Mouse (Mus musculus) megakaryocyte, adult 5-6 weeks (primary cell): ENCODE measurements around the gene Plekha4. TPM values are rescaled to one million over a fixed set of nuclear protein-coding genes. Genes with fewer than 3 reads are reported as not detected.
"Not testable (repeated sequence)": the region's sequence is repeated elsewhere in the genome, so short reads cannot be mapped to it uniquely, and the experiment has no call there.

Experiments used
- ATAC-seq: 2 replicates; pipeline ENCODE4 v1.8.0; 2016; ENCODE audit warnings: mild to moderate bottlenecking, inconsistent platforms; ENCODE audit not compliant: poor library complexity, severe bottlenecking
- total RNA-seq, 2 experiments: library from RNA; stranded (forward) in 1 of 2; stranded (reverse) in 1 of 2; fragments of 153-499, 151-499 nt in 1 of 2; fragments of 221-1000, 200-1000 nt in 1 of 2; gene quantifications; 2 replicates each; pipeline versions ENCODE4 v1.2.3 to v1.2.4; 2015 to 2017

The Plekha4 gene
- not detected in 2 replicates for total RNA-seq (2015)
- 0.24 TPM in 1 of 2 replicates, not detected in the other for total RNA-seq (2017)

DNA sequence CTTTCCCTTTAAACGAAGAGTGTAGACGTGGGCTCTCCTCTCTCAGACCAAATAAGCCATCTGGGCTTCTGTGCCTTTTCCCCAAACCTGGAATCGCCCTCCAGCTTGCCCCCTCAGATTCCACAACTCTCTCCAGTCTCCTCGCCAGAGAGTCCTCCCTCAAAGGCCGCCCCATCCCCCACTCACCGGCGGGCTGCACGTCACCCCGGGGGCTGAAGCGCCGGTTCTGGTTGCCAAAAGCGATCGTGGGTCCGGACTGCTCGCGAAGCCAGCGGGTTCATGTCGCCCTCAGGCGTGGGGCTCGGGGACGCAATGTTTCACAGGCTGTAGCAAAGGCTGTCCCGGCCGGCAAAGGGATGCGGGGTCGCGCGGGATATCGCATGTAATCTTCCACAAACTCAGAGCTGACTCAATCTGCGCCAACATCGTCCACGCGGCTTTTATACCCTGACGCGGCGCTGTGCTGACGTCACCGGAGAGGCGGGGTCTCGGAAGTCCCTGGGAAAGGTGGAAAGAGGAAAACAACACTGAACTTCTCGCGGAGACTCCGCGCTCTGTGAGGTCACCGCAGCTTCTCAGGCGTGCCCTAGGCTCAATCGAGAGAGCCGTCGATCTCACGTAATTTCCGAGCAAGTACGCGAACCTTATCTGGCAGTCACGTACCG lies at the start of gene Plekha4, which contains the start of gene Ppp1r15a:
Gene Plekha4, plus strand, starts transcription at position 522 of the 665 bp plus-strand sequence.
Gene Ppp1r15a, minus strand, starts transcription at position 460 of the 665 bp plus-strand sequence.
- peak; percentile 77 for ATAC-seq

DNA sequence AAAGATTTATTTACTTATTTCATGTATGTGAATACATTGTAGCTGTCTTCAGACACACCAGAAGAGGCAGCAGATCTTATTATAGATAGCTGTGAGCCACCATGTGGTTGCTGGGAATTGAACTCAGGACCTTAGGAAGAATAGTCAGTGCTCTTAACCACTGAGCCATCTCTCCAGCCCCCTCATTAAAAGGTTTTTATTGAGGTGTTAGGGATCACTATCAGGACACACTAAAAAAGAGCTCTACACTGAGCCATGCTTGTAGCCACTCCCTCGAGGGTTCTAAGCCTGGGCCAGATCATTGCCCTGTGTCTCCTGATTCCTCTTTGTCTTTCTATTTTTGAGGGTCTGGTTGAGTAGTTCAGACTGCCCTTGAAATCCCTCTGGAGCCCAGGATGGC lies 49.7 kb upstream of the Plekha4 start:
- no peak for ATAC-seq

DNA sequence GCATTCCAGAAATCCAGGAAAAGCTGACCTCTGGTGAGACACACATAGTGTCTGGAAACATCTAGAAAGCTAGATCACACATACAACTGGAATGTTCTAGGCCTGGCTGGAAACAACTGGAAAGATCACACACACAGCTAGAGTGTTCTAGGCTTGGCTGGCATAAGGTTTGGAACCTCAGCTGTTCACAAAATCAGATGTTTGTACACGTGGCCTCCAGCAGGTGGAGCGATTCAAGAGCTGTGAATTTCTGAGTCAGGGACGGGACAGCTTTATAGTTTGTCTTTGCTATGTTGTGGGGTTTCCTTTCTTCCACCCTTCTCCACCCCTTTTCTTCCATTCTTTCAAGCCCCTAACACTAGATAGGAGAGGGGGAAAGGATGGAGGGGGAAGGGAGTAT lies 49.1 kb upstream of the Plekha4 start:
- ATAC-seq = peak; percentile 73

DNA sequence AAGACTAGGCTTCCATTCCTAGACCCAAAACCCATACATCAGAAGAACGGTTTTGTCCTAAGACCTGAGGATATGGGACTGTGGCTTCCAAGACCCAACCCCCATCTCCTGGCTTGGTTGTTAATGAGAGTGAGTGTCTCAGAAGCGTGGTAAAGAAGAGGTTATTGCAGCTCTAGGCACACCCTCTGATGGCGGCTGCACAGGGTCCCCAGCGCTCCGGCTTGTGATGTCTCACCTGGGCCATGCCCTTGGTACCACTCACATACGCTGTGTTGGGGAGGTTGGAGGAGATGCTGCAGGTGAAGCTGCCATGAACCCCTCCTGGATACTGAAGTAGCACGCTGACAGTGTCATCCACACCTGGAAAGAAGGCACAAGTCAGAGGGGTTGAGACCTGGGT lies 47.4 kb upstream of the Plekha4 start:
- no peak for ATAC-seq

DNA sequence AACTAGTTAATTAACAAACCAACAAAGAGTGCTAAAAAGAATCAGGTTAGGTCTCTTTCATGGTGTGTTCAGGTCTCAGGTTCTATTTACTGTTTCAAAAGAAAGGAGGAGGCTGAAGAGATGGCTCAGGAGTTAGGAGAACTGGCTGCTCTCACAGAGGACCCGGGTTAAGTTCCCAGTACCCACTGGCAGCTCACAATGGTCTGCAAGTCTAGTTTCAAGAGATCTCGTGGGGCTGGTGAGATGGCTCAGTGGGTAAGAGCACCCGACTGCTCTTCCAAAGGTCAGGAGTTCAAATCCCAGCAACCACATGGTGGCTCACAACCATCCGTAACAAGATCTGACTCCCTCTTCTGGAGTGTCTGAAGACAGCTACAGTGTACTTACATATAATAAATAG lies 45.8 kb upstream of the Plekha4 start:
- ATAC-seq = not testable (repeated sequence)

DNA sequence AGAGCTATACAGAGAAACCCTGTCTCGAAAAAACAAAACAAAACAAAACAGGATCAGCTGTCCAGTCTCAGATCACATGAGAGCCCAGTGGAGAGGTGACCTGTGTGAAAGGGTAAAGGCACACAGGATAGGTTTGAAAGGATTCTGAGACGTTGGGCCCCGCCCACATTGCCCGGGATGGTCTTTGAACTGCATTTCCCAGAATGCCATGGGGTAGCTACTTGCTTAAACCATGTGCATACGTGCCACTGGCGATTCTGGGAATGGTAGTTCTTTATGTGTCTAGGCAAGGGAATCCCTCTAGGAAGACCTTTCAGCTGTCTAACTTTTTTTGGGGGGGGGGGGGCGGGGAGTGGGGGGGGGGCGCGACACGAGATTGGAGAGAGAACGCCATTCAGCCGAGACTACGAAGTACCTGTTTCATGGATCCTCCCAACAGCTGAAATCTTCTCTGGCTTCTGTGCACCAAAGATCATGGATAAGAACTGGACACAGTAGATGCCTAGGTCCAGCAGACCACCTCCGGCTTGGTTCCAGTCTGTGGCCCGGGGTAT lies 44.7 kb upstream of the Plekha4 start, which contains the start of gene Tulp2:
Gene Tulp2, plus strand, starts transcription at position 504 of the 554 bp plus-strand sequence.
- peak; percentile 87 for ATAC-seq

DNA sequence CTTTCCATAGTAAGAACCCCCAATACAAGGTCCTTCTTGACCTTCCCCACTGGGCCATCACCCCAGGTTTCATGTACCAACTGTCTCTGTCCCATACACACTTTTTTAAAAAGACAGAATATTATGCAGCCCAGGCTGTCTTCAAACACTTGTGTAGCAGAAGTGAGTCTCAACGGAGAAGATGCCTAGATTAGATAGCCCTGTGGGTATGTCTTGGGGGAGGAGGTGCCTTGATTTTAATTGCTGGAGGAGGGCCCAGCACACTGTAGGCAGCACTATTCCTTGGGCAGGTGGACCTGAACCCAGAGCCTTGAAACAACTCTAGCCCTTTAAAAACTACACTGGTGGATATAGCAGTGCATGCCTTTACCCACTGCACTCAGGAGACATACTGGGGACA lies 44.0 kb upstream of the Plekha4 start:
- ATAC-seq = no peak

DNA sequence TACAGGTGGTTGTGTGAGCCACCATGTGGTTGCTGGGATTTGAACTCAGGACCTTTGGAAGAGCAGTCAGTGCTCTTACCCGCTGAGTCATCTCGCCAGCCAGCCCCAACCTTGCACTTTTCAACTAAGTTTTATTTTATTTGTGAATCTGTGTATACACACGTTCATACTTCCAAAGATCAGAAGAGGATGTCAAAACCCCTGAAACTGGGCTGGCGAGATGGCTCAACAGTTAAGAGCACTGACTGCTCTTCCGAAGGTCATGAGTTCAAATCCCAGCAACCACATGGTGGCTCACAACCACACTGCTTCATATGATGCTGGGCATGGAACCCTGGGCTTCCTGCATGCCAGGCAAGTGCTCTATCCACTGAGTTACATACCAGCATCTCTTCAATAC lies 41.1 kb upstream of the Plekha4 start:
- not testable (repeated sequence) for ATAC-seq

DNA sequence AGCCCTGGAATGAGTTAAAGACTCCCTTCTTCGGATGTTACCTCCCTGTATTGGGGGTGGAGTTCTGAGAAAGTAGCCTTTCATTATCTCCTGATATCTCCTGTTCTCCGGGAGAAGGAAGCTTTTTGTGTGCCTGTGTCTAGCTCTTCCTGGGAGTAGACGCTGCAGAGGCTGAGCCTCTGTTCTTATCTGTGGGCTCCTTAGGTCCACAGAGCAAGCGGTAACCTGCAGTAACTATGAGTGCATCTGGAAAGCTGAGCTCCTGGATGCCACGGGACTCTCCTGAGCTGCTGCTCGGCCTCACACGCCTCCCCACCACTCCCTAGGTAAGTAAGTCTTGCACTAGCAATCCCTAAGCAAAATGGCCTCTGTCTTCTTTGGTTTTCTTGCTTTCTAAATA lies 40.0 kb upstream of the Plekha4 start:
- no peak for ATAC-seq

DNA sequence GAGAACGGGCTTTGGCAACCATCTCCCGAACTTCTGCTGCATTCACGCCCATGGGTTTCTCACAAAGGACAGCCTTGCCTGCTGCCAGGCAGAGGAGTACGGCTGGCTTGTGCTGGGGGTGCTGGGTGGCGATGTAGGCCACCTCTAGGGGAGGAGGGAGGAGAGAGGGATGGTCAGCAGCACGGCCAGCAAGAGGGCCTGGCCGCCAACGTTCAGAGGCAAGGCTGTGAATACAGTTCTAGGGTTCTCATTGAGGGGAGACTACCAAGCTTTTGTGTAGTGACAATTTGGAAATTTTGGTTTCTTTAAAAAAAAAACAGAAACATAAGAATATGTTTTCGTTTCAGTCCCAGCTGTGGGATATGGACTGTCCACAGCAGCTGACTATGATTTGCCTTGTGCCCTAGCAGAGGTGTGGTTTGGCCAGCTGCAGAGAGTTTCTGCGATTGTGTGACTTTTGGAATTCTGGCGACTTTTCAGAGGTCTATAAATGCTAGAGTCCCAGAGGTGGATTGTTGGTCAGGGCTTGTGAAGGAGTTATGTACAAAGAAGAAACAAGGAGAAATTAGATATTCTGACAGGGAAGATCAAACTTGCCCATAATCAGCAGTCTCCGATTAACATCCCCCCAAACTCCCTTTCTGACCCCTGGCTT lies 39.2 kb upstream of the Plekha4 start, which contains the start of gene Gm45808:
Gene Gm45808, minus strand, starts transcription at position 51 of the 655 bp plus-strand sequence.
- no peak for ATAC-seq

DNA sequence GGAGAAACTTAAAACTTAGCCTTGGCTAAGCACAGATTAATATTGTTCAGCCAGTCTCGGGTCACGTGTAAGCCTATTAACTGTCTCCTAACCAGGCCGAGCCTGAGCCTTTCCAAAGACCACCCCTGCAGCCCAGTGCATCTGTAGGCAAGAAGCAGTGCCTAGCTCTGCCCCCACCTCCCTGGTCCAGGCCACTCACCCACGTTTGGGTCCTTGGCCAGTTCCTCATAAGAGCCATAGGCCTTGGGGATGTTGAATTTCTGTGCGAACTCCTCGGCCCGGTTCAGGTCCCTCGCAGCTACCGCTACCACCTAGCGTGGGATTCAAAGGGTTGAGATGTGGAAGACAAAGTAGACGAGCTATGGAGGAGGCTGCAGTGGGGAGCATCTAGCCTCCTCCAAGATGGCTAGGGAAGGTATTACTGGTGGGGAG lies 38.3 kb upstream of the Plekha4 start:
- no peak for ATAC-seq

DNA sequence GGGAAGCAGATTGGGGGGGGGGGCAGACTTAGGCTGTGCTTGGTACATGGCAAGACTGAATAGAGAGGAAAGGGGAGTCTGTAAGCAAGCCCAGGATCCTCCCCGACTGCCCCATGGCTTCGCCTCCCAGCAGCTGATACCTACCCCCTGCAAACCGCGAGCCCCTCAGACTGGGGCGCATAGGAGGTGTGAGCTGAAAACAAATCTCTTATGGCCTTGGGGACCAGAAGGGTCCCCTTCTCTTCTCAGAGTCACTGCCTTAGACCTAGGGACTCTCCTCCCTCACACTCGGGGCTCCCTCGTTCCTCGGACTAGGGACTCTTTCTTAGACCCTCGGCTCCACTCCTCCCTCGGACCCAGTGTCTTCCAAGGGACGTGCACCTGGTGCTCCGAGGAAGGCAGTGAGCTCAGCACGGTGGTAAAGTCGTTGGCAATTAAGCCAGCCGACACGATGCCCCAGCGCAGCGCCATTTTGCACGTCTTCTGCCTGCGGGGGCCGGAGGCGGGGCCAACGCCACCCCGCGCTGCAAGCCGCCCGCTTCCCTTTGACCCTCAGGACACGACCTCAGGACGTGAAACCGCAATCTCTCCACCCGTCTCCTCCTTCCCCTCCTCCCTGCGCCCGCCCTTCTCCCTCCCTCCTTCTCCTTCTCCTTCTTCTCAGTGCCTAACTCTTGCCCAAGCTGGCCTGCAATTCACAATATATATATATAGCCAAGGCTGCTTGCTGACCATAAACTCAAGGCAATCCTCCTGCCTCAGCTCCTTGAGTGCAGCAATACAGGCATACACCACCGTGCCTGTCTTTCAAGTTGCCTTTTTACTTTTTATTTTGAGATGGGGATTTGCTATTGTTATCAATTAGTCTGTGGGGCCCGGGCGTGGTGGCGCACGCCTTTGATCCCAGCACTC lies 37.6 kb upstream of the Plekha4 start, which contains the start of gene Dhdh:
Gene Dhdh, minus strand, starts transcription at position 513 of the 912 bp plus-strand sequence.
- peak; percentile 99 for ATAC-seq

DNA sequence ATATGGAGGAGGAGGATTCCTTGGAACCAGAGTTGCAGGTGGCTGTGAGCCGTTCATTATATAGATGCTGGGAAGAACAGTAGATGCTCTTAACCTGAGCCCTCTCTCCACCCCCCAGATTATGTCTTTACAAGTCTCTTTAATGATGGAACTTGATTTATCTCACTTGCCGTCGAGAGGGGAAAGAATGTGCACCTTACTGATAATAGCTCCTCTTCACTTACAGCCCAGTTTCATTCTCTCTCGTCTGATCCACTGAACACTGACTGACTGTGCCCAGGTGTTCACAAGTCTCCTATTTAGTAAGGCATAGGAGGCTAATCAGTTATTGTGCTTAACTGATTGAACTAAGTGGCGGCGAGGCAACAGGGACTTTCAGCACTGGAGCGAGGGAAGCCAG lies 36.6 kb upstream of the Plekha4 start:
- no peak for ATAC-seq

DNA sequence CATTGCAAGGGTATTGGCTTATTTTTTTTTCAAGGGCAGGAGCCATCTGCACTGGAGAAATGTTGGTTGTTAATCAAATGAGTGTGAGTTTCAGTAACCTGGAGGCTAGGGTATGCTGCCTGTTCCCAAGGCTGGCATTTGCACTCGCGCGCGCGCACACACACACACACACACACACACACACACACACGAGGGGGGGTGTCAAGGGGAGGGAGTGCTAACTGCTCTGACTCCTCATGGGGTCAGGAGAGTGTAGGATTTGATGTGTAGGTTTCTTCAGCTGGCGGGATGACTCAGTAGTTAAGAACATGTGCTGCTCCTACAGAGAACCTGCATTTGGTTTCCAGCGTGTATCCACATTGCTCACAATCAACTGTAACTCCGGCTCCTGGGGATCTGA lies 35.3 kb upstream of the Plekha4 start:
- no peak for ATAC-seq

DNA sequence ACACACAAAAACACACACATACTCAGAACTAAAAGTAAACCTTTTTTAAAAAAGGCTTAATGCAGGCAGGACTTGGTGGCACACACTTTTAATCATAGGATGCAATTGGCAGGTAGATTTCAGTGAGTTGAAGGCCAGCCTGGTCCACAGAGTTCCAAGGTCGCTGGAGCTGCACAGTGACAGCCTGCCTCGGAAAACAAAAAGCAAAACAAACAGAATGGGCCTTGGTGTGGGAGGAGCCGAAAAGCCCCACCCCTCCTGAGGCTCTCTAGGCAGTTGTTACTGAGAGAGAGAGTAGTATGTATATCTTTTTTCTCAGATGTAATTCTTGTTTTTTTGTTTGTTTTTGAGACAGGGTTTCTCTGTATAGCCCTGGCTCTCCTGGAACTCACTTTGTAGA lies 34.9 kb upstream of the Plekha4 start:
- no peak for ATAC-seq

DNA sequence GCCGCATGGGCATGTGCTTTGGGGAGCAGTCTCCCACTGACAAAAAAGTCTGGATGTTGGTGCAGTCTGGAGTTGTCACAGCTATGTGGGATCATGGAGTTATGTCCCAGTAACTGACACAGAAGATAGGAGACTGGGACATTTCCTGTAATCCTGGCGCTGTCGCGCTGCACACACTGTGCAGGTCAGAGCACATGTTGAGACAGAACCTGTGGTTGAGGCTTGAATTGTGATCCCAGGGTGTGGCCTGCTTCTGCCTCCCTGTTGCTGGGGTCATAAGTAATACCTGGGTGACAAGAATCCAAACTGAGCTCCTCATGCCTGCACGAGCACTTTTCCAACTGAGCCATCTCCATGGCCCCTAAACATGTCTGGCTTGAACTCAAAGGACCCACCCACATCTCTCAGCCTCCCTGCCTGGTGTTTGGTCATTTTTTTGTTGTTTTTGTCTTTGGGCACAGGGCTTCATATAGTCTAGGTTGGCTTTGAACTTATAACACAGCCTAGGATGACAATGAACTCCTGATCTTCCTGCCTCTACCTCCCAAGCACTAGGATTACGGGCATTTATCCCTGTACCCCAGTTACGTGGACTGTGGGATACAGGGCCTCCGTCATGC lies 33.8 kb upstream of the Plekha4 start:
- ATAC-seq = no peak

DNA sequence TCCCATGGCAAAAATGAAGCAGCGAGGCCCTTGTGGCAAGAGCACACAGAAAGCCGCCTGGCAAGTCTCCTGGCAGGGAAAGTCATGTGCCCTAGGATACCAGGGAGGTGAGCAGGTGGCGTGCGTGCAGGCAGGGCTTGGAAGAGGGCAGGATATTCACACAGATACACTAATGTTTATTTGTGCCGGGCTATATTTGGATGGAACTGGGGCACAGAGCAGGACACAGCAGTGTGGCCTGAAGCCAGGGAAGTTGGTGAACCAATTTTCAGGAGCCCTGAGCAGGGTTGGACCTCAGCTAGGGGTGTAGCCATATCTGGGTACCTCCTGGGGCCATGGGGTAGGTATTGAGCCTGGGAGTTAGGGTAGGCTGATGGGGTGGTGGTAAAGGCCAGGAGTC lies 33.2 kb upstream of the Plekha4 start:
- ATAC-seq = no peak

DNA sequence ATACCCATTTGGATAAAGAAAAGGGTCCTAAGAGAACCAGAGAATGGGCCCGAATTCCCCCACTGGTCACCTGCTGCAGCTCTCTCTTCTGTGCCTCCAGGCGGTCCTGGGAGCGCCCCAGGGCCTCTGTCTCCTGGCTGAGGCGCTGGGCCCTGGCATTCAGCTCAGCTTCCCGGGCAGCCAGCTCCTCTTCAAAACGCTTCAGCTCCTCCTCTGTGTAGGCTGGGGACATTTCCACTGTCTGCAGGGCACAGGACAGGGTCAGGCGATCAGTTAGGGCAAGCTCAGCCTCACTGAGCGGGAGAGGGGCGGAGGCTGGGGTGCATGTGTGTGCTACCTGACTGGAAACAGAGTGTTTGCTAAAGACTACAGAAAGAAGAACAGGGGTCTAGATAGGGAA lies 31.6 kb upstream of the Plekha4 start:
- no peak for ATAC-seq

DNA sequence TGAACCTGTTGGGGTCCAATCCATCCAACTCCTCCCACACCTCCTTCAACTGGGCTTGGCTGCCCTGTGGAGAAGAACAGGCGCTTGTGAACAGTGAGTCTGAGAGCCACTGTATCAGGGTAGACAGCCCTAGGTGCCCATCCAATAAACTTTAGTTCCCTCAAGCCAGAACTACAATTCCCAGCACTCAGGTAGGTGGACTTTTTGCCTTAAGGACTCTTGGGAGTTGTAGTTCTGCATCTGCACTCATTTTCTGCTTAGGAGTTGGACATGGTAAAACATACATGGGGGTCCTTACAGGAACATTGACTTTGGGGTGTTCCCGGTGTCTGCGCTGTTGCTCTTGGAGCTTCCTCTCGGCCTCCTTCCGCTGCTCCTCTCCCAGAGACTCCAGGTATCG lies 27.7 kb upstream of the Plekha4 start:
- no peak for ATAC-seq

DNA sequence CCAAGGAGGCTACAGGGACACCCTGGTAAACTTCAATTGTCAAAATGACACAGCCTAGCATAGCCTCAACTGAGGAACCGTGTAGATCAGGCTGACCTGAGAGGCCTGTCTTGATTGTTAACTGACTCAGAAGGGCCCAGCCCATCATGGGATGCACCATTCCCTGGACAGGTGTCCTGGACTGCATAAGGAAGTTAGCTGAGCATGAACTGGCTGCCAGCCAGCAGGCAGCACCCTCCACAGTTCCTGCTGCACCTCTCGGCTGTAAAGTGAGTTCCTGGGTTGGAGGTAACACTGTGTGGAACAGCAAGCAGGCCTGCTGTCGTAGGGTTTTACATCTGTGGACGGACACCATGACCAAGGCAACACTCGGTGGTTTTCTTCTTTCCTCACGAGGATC lies 18.5 kb upstream of the Plekha4 start:
- no peak for ATAC-seq
